Mouse (Mus musculus): ENCODE results near the gene Ccl25.

DNA sequence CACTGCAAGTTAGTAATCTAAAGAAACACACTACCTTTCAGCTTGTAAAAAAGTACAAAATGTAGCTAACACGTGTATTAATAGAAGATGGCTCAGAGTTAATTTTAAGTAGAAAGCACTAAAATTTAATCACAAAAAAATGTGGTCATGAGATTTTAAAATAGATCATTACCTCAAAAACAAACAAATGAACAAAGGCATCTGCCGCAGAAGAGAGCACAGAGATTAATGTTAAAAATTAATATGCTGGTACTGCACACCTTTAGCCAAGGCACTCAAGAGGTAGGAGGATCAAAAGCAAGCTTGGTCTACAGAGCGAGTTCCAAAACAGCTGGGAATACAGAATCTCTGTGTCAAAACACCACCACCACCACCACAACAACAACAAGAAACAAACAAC lies 10.2 kb upstream of the Ccl25 start:
- TF ChIP-seq POLR2A (IDR thresholded peaks at IDR 0.05; ENCODE audit: low read depth, low read length) (no peak), CTCF (IDR thresholded peaks at IDR 0.05; ENCODE audit: extremely low read depth, insufficient read depth, insufficient read length, insufficient replicate concordance) (no peak)
